Mouse (Mus musculus): ENCODE measurements around the gene Cmtm6.

The Cmtm6 gene

DNA sequence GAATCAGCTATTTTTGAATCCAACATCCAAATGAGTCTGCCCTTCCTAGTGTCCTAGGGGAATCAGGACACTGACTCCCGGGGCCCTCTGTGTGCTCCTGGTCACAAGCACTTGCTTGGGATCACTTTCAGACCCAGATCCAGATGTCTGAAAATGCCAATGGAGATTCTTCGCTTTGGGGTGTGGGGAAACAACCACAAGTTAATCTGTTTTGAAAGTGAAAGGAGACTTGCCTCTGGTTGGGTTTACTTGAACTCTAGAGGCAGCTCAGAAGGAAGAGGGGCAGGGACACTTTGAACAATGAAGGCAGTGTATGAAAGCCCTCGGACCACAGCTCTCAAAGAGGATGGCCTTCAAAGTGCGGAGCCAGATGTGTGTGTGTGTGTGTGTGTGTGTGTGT is 63.6 kb downstream of the Cmtm6 start:
- in situ Hi-C loops (cut with MboI; ENCODE audit: low sequenced_read_pairs): loop anchor here (10.0 kb wide), 1 partner anchor 90 kb away; no protein-coding TSS in a partner anchor

DNA sequence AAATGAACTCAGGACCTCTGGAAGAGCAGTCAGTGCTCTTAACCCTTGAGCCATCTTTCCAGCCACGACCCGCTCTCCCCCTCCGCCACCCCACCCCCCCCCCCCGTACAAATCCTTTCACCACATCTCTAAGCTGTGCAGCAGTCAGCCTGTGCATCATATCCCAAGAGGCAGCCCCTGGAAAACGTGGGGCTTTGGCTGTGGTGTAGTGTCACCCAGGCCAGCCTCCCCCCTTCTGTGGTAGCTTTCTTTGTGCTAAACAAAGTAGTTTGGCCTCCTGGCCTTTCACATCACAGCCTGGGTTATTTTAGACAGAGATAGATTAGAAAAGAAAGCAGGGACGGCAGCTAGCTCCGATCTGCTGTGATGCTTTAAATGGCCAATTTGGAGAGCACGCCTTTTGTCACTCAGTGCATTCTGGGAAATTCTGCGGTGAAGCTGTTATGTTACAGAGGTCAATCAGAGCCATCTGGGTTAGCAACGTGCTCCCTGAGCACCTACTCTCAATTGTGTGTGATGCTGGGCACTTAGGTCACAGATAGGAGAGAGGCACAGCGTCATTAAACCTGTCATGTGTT is 65.6 kb downstream of the Cmtm6 start:
- in situ Hi-C loops (cut with MboI; ENCODE audit: low sequenced_read_pairs): loop anchor here (10.0 kb wide), 1 partner anchor 88 kb away; no protein-coding TSS in a partner anchor

DNA sequence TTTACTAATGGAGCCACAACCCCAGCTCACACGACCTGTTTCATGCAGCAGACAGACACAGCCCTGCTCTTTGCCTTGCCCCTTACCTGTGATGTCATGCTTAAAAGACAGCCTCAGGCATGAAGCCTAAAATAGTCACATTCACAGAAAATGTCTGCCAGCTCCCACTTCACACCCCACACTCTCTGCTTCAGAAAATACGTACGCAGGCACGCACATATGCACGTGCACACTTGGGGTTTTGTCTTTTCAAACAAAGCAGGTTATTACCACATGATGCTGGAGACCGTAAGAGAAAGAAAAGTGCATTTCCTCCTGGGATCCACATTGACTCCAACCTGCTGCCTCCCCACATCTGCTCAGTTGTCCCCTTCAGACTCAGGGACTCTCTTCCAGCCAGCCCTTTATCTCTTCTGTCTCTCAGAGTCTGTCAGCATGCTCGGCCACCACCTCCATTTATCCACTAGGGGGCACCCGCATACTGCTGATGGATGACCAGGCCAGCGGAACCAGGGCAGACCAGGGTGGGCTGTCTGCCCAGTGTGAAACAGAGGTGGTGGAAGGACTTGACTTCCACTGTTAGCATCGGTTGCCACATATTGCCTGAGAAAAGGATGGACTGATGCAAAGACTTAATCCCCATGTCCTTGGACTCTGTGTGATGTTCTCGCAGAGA is 66.6 kb downstream of the Cmtm6 start:
- in situ Hi-C loops (cut with MboI; ENCODE audit: low sequenced_read_pairs): loop anchor here (10.0 kb wide), 1 partner anchor 87 kb away; no protein-coding TSS in a partner anchor

DNA sequence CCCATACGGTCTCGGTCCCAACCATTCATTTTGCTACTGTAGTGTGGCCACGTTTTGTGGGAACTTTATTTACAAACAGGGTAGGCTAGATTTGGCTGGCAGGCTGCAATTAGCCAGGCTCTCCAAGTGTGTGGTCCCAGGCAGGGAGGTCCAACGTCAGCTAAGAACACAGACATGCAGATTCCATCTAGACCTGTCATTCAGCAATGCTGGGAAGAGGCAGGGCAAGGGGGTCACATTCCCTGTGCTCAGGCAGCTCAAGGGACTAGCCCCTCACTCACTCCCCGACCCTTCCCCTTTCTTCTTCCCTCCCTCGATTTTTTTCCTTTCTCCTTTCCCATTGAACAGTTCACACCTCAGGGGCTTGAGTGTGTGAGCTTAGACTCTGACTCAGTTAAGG is 67.9 kb downstream of the Cmtm6 start:
- in situ Hi-C loops (cut with MboI; ENCODE audit: low sequenced_read_pairs): loop anchor here (10.0 kb wide), 1 partner anchor 86 kb away; no protein-coding TSS in a partner anchor

Measured in CH12F3 (cell line).